In the genomic region with DNA sequence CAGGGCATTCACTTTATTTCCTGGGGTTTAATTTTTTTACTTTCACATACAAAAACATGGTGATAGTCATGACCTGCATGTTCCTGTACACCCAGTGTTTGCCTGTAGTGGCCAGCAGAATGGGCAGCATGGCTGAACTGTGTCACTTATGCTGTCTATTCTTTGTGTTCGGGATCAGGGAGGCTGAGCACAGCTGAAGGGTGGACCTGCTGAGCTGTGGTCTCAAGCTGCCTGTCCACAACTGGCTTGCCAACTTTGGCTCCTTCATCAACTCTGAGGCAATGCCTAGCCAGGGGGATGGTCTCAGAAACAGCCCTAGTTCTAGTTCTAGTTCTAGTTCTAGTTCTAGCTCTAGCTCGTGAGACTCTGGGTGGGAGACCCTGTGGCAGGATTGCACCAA, we compare ENCODE assay signal across 15 mouse cellular contexts.
A peak's percentile ranks its signal among the peaks of the same experiment; 100 is the strongest.
DNase-seq lines count a peak whose midpoint lies in the region; ATAC-seq lines count a peak whose summit lies in the region.
"Had no signal": no experiment of that assay in that cellular context is flagged by ENCODE, and none has a peak within 500 bp of the region (broad histone marks: within the 10 kb centered on the region; RNA-seq: fewer than 3 reads in every experiment).

No protein-coding gene starts in this region.

- H3K4me2 ChIP-seq in forebrain, embryonic 13.5 days, result no peak overlapping the region
- no peak overlapping the region for H3K4me2 ChIP-seq in hindbrain, embryonic 13.5 days
- H3K4me2 ChIP-seq in hindbrain, embryonic 11.5 days (replicated peaks; ENCODE audit: low read depth, low read length), result no peak overlapping the region
- H3K4me2 ChIP-seq in midbrain, embryonic 11.5 days, result no peak overlapping the region
- 0 out of 2 replicates have a peak overlapping the region, but pooled peaks have one; percentile 13 for H3K4me2 ChIP-seq in neural tube, embryonic 15.5 days
- H3K4me2 ChIP-seq: embryonic facial prominence, embryonic 12.5 days had no signal

- no peaks in the 10 kb centered on the region for H3K9me3 ChIP-seq in forebrain, embryonic 10.5 days
- no peaks in the 10 kb centered on the region for H3K9me3 ChIP-seq in forebrain, embryonic 13.5 days (replicated peaks)
- no peaks in the 10 kb centered on the region for H3K9me3 ChIP-seq in hindbrain, embryonic 13.5 days
- H3K9me3 ChIP-seq in hindbrain, embryonic 11.5 days (ENCODE audit: control insufficient read depth, low read length), result no peaks in the 10 kb centered on the region
- H3K9me3 ChIP-seq in midbrain, embryonic 10.5 days (replicated peaks), result no peaks in the 10 kb centered on the region
- H3K9me3 ChIP-seq in midbrain, embryonic 11.5 days (ENCODE audit: control insufficient read depth, low read length), result no peaks in the 10 kb centered on the region
- no peaks in the 10 kb centered on the region for H3K9me3 ChIP-seq in neural tube, embryonic 15.5 days (replicated peaks)
- H3K9me3 ChIP-seq: embryonic facial prominence, embryonic 12.5 days had no signal

- no peak for ATAC-seq in forebrain, embryonic 13.5 days
- ATAC-seq in hindbrain, embryonic 13.5 days (ENCODE audit: low FRiP score), result no peak
- ATAC-seq in hindbrain, embryonic 11.5 days (ENCODE audit: low FRiP score), result no peak
- ATAC-seq in midbrain, embryonic 11.5 days (ENCODE audit: low FRiP score), result no peak
- no peak for ATAC-seq in neural tube, embryonic 15.5 days (ENCODE audit: low FRiP score)
- ATAC-seq: CD4-positive, CD25-positive, alpha-beta regulatory T cell, adult 4 months; inflammation-experienced regulatory T-cells, adult 6 months; liver, postnatal 0 days had no signal

- H3K4me3 ChIP-seq in forebrain, embryonic 10.5 days, result no peak overlapping the region
- H3K4me3 ChIP-seq in forebrain, embryonic 13.5 days, result no peak overlapping the region
- no peak overlapping the region for H3K4me3 ChIP-seq in hindbrain, embryonic 13.5 days
- H3K4me3 ChIP-seq in hindbrain, embryonic 11.5 days (ENCODE audit: low read depth, low read length), result no peak overlapping the region
- H3K4me3 ChIP-seq in midbrain, embryonic 10.5 days, result no peak overlapping the region
- no peak overlapping the region for H3K4me3 ChIP-seq in midbrain, embryonic 11.5 days (ENCODE audit: low read depth, low read length)
- no peak overlapping the region for H3K4me3 ChIP-seq in neural tube, embryonic 15.5 days (replicated peaks)
- H3K4me3 ChIP-seq: embryonic facial prominence, embryonic 12.5 days; erythroblast, embryonic 14.5 days; layer of hippocampus, adult 2 months had no signal

- H3K27ac ChIP-seq in forebrain, embryonic 10.5 days, result peak overlapping the region; percentile 25; the same call in 1 of the 2 replicates
- H3K27ac ChIP-seq in forebrain, embryonic 13.5 days, result no peak overlapping the region
- H3K27ac ChIP-seq in hindbrain, embryonic 13.5 days, result peak overlapping the region; percentile 64; the same call in 1 of the 2 replicates
- no peak overlapping the region for H3K27ac ChIP-seq in hindbrain, embryonic 11.5 days (ENCODE audit: low read depth, low read length)
- 0 out of 2 replicates have a peak overlapping the region, but pooled peaks have one; percentile 4 for H3K27ac ChIP-seq in midbrain, embryonic 10.5 days (replicated peaks)
- H3K27ac ChIP-seq in midbrain, embryonic 11.5 days (ENCODE audit: low read depth, low read length), result no peak overlapping the region
- peak overlapping the region; percentile 65 for H3K27ac ChIP-seq in neural tube, embryonic 15.5 days (replicated peaks)
- H3K27ac ChIP-seq: embryonic facial prominence, embryonic 12.5 days had no signal

- H3K36me3 ChIP-seq in forebrain, embryonic 10.5 days (replicated peaks), result peaks cover 18% of the 10 kb centered on the region
- H3K36me3 ChIP-seq in forebrain, embryonic 13.5 days (ENCODE audit: poor library complexity, severe bottlenecking), result 0 out of 2 replicates have a peak, but pooled peaks cover 3% of the 10 kb centered on the region
- no peaks in the 10 kb centered on the region for H3K36me3 ChIP-seq in hindbrain, embryonic 13.5 days
- no peaks in the 10 kb centered on the region for H3K36me3 ChIP-seq in hindbrain, embryonic 11.5 days (ENCODE audit: control insufficient read depth, insufficient read depth, low read length)
- peaks cover 3% of the 10 kb centered on the region for H3K36me3 ChIP-seq in midbrain, embryonic 10.5 days
- no peaks in the 10 kb centered on the region for H3K36me3 ChIP-seq in midbrain, embryonic 11.5 days (ENCODE audit: control insufficient read depth, insufficient read depth, low read length)
- no peaks in the 10 kb centered on the region for H3K36me3 ChIP-seq in neural tube, embryonic 15.5 days
- H3K36me3 ChIP-seq: embryonic facial prominence, embryonic 12.5 days had no signal

- no peaks in the 10 kb centered on the region for H3K27me3 ChIP-seq in forebrain, embryonic 10.5 days (ENCODE audit: poor library complexity, severe bottlenecking)
- H3K27me3 ChIP-seq in forebrain, embryonic 13.5 days, result no peaks in the 10 kb centered on the region
- no peaks in the 10 kb centered on the region for H3K27me3 ChIP-seq in hindbrain, embryonic 13.5 days
- no peaks in the 10 kb centered on the region for H3K27me3 ChIP-seq in hindbrain, embryonic 11.5 days (ENCODE audit: control insufficient read depth, insufficient read depth, low read length)
- H3K27me3 ChIP-seq in midbrain, embryonic 10.5 days (ENCODE audit: low read depth, poor library complexity, severe bottlenecking), result no peaks in the 10 kb centered on the region
- no peaks in the 10 kb centered on the region for H3K27me3 ChIP-seq in midbrain, embryonic 11.5 days (ENCODE audit: control insufficient read depth, insufficient read depth, low read length)
- H3K27me3 ChIP-seq in neural tube, embryonic 15.5 days (replicated peaks), result no peaks in the 10 kb centered on the region
- H3K27me3 ChIP-seq: embryonic facial prominence, embryonic 12.5 days; Patski had no signal

- WGBS in forebrain, embryonic 10.5 days, result 76% methylated on average over 2 of the region's 2 CpGs
- WGBS in forebrain, embryonic 13.5 days, result 82% methylated on average over 2 of the region's 2 CpGs
- WGBS in hindbrain, embryonic 13.5 days, result 90% methylated on average over 2 of the region's 2 CpGs
- WGBS in hindbrain, embryonic 11.5 days, result 81% methylated on average over 2 of the region's 2 CpGs
- 88% methylated on average over 2 of the region's 2 CpGs for WGBS in midbrain, embryonic 10.5 days
- 66% methylated on average over 2 of the region's 2 CpGs for WGBS in midbrain, embryonic 11.5 days
- 84% methylated on average over 2 of the region's 2 CpGs for whole genome bisulfite sequencing in neural tube, embryonic 15.5 days

- H3K9ac ChIP-seq in forebrain, embryonic 13.5 days, result no peak overlapping the region
- H3K9ac ChIP-seq in hindbrain, embryonic 13.5 days, result no peak overlapping the region
- H3K9ac ChIP-seq in hindbrain, embryonic 11.5 days (ENCODE audit: low read depth, low read length), result no peak overlapping the region
- no peak overlapping the region for H3K9ac ChIP-seq in midbrain, embryonic 11.5 days (ENCODE audit: low read length)
- H3K9ac ChIP-seq in neural tube, embryonic 15.5 days (replicated peaks), result no peak overlapping the region
- H3K9ac ChIP-seq: embryonic facial prominence, embryonic 12.5 days; liver, postnatal 0 days had no signal

- DNase-seq in forebrain, embryonic 10.5 days (ENCODE audit: extremely low spot score, low spot score), result no peak
- DNase-seq in hindbrain, embryonic 11.5 days (ENCODE audit: low spot score), result no peak
- DNase-seq in midbrain, embryonic 10.5 days (ENCODE audit: low spot score), result no peak
- DNase-seq in midbrain, embryonic 11.5 days (ENCODE audit: low spot score, missing footprints), result no peak
- DNase-seq in ovary, adult 18-20 months (ENCODE audit: low spot score), result no peak
- DNase-seq: liver, postnatal 0 days had no signal

- H3K4me1 ChIP-seq in forebrain, embryonic 10.5 days, result peaks cover 19% of the 10 kb centered on the region
- H3K4me1 ChIP-seq in forebrain, embryonic 13.5 days, result peaks cover 17% of the 10 kb centered on the region
- peaks cover 15% of the 10 kb centered on the region for H3K4me1 ChIP-seq in hindbrain, embryonic 13.5 days (replicated peaks)
- no peaks in the 10 kb centered on the region for H3K4me1 ChIP-seq in hindbrain, embryonic 11.5 days (replicated peaks; ENCODE audit: control insufficient read depth, insufficient read depth, low read length)
- H3K4me1 ChIP-seq in midbrain, embryonic 10.5 days, result peaks cover 19% of the 10 kb centered on the region
- H3K4me1 ChIP-seq in midbrain, embryonic 11.5 days (ENCODE audit: control insufficient read depth, insufficient read depth, low read length), result no peaks in the 10 kb centered on the region; the same call in 1 of the 2 replicates
- peaks cover 16% of the 10 kb centered on the region for H3K4me1 ChIP-seq in neural tube, embryonic 15.5 days
- H3K4me1 ChIP-seq: embryonic facial prominence, embryonic 12.5 days had no signal

Comparison
In these comparisons a context has a peak if more than half of its experiments do, and no peak if none do; other contexts are left out.
1. H3K27ac ChIP-seq: peak in forebrain, embryonic 10.5 days (single experiment), hindbrain, embryonic 13.5 days (single experiment), midbrain, embryonic 10.5 days (single experiment) and neural tube, embryonic 15.5 days (single experiment); none in forebrain, embryonic 13.5 days (single experiment), hindbrain, embryonic 11.5 days (single experiment) and midbrain, embryonic 11.5 days (single experiment).